Mouse (Mus musculus) heart, postnatal 0 days (tissue): ENCODE measurements around the gene C1ql2.

Experiments used
- CTCF ChIP-seq: IDR thresholded peaks from 2 replicates; pipeline ENCODE4 v1.5.1; 2016; ENCODE audit warnings: antibody characterized with exemption, control low read depth, low read depth
- EP300 ChIP-seq: IDR thresholded peaks from 2 replicates; pipeline ENCODE4 v1.6.1; 2016; ENCODE audit warnings: antibody characterized with exemption, low read depth

GRCm38 (mm10) chr1:120363638-120364037 lies 23.3 kb downstream of the C1ql2 start:
- TF ChIP-seq CTCF (no peak), EP300 (no peak)
